8 mouse cellular contexts compared by ENCODE assay signal in genomic region chr2:153713227-153713626, GRCm38 (mm10). TPM values are rescaled to one million over a fixed set of nuclear protein-coding genes. Genes with fewer than 3 reads are reported as not detected.
DNase-seq lines count a peak whose midpoint lies in the region; ATAC-seq lines count a peak whose summit lies in the region.
"Had no signal": no experiment of that assay in that cellular context is flagged by ENCODE, and none has a peak within 500 bp of the region (broad histone marks: within the 10 kb centered on the region; RNA-seq: fewer than 3 reads in every experiment).

No protein-coding gene starts in this region.

- no peak overlapping the region for H3K4me3 ChIP-seq in kidney, embryonic 16.5 days (ENCODE audit: low read length)
- no peak overlapping the region for H3K4me3 ChIP-seq in liver, embryonic 11.5 days (ENCODE audit: low read depth, low read length)
- H3K4me3 ChIP-seq in neural tube, embryonic 12.5 days = no peak overlapping the region
- H3K4me3 ChIP-seq: myocyte had no signal

- H3K27me3 ChIP-seq in kidney, embryonic 16.5 days (ENCODE audit: insufficient read depth, low read length) = no peaks in the 10 kb centered on the region
- no peaks in the 10 kb centered on the region for H3K27me3 ChIP-seq in liver, embryonic 11.5 days (replicated peaks; ENCODE audit: control insufficient read depth, insufficient read depth, low read length)
- no peaks in the 10 kb centered on the region for H3K27me3 ChIP-seq in neural tube, embryonic 12.5 days (replicated peaks)

- H3K4me1 ChIP-seq in kidney, embryonic 16.5 days (ENCODE audit: insufficient read depth, low read length) = peaks cover 10% of the 10 kb centered on the region; the same call in 1 of the 2 replicates
- peaks cover 14% of the 10 kb centered on the region for H3K4me1 ChIP-seq in liver, embryonic 11.5 days (replicated peaks; ENCODE audit: control insufficient read depth, insufficient read depth, low read length)
- H3K4me1 ChIP-seq in neural tube, embryonic 12.5 days = peaks cover 14% of the 10 kb centered on the region

- peak; percentile 65 for DNase-seq in adrenal gland, postnatal 14 days
- peak; percentile 47 to 62 for DNase-seq in cerebellum, postnatal 25 days
- peak; percentile 25 to 45 for DNase-seq in heart, adult 18-20 months
- DNase-seq in liver, embryonic 11.5 days (ENCODE audit: low spot score) = no peak
- peak; percentile 12 for DNase-seq in urinary bladder, postnatal 25 days (ENCODE audit: low spot score)

- H3K36me3 ChIP-seq in kidney, embryonic 16.5 days (ENCODE audit: insufficient read depth, low read length) = no peaks in the 10 kb centered on the region
- H3K36me3 ChIP-seq in liver, embryonic 11.5 days (ENCODE audit: control insufficient read depth, insufficient read depth, low read length) = no peaks in the 10 kb centered on the region
- no peaks in the 10 kb centered on the region for H3K36me3 ChIP-seq in neural tube, embryonic 12.5 days

- H3K27ac ChIP-seq in kidney, embryonic 16.5 days (ENCODE audit: low read length) = 0 out of 2 replicates have a peak overlapping the region, but pooled peaks have one; percentile 4
- H3K27ac ChIP-seq in liver, embryonic 11.5 days (ENCODE audit: low read depth, low read length) = peak overlapping the region; percentile 63
- peak overlapping the region; percentile 43; the same call in 1 of the 2 replicates for H3K27ac ChIP-seq in neural tube, embryonic 12.5 days

- 48% methylated on average over 4 of the region's 4 CpGs for WGBS in kidney, embryonic 16.5 days
- WGBS in liver, embryonic 11.5 days = 74% methylated on average over 4 of the region's 4 CpGs
- 22% methylated on average over 4 of the region's 4 CpGs for WGBS in neural tube, embryonic 12.5 days

- H3K9me3 ChIP-seq in kidney, embryonic 16.5 days (ENCODE audit: low read length) = no peaks in the 10 kb centered on the region
- no peaks in the 10 kb centered on the region for H3K9me3 ChIP-seq in liver, embryonic 11.5 days (ENCODE audit: control insufficient read depth, low read length)
- no peaks in the 10 kb centered on the region for H3K9me3 ChIP-seq in neural tube, embryonic 12.5 days

- no peak for ATAC-seq in kidney, embryonic 16.5 days (ENCODE audit: low FRiP score, low TSS enrichment)
- ATAC-seq in liver, embryonic 11.5 days (replicated peaks; ENCODE audit: low FRiP score) = no peak
- peak; percentile 92 for ATAC-seq in neural tube, embryonic 12.5 days (ENCODE audit: low FRiP score, low read depth)

- no peak overlapping the region for H3K9ac ChIP-seq in kidney, embryonic 16.5 days (replicated peaks; ENCODE audit: low read length)
- H3K9ac ChIP-seq in liver, embryonic 11.5 days (ENCODE audit: low read depth, low read length) = peak overlapping the region; percentile 46; the same call in 1 of the 2 replicates
- H3K9ac ChIP-seq in neural tube, embryonic 12.5 days = no peak overlapping the region

- H3K4me2 ChIP-seq in kidney, embryonic 16.5 days (replicated peaks; ENCODE audit: low read depth, low read length) = no peak overlapping the region
- H3K4me2 ChIP-seq in liver, embryonic 11.5 days = no peak overlapping the region
- H3K4me2 ChIP-seq in neural tube, embryonic 12.5 days (replicated peaks) = peak overlapping the region; percentile 16; the same call in 1 of the 2 replicates

RNA-seq across cellular contexts. Expression of gene Dnmt3c, which starts 16.8 kb away (rescaled TPM):
- not detected in 2 replicates for total RNA-seq in adrenal gland, postnatal 14 days (2021)
- total RNA-seq in heart, adult 18-20 months (2021) = not detected
- polyA plus RNA-seq in kidney, embryonic 16.5 days (2015; fragmentation: Nextera tagmentation; extraction: Ambion mirVana) = not detected in 2 replicates
- polyA plus RNA-seq in liver, embryonic 11.5 days (2014; fragmentation: Nextera tagmentation; extraction: Ambion mirVana) = 0.49 and 0.77 TPM in 2 replicates
- 0.11 and 0.17 TPM in 2 replicates for polyA plus RNA-seq in neural tube, embryonic 12.5 days (2016; fragmentation: Nextera tagmentation; extraction: Ambion mirVana)
- polyA plus RNA-seq: myocyte had no signal

RNA-seq across cellular contexts. Expression of gene Mapre1, which starts 27.8 kb away (rescaled TPM):
- total RNA-seq in adrenal gland, postnatal 14 days (2021) = 99.4 and 105 TPM in 2 replicates
- 10 to 100 TPM; 49.6 to 50.9 TPM for total RNA-seq in heart, adult 18-20 months (2021)
- 226 and 228 TPM in 2 replicates for polyA plus RNA-seq in kidney, embryonic 16.5 days (2015; fragmentation: Nextera tagmentation; extraction: Ambion mirVana)
- polyA plus RNA-seq in liver, embryonic 11.5 days (2014; fragmentation: Nextera tagmentation; extraction: Ambion mirVana) = 235 and 274 TPM in 2 replicates
- polyA plus RNA-seq in neural tube, embryonic 12.5 days (2016; fragmentation: Nextera tagmentation; extraction: Ambion mirVana) = 399 and 422 TPM in 2 replicates

Comparison
In these comparisons a context has a peak if more than half of its experiments do, and no peak if none do; other contexts are left out.
1. H3K27ac ChIP-seq: peak in every context shown above with its lines; median percentile 63 in liver, embryonic 11.5 days; 43 in neural tube, embryonic 12.5 days; 4 in kidney, embryonic 16.5 days.